Mouse (Mus musculus): ENCODE data around the gene Pcbp2. TPM values are rescaled to one million over a fixed set of nuclear protein-coding genes. Genes with fewer than 3 reads are reported as not detected.

Gene Pcbp2
- polyA plus RNA-seq, 1 experiment from 2014 or later: 194 TPM

DNA sequence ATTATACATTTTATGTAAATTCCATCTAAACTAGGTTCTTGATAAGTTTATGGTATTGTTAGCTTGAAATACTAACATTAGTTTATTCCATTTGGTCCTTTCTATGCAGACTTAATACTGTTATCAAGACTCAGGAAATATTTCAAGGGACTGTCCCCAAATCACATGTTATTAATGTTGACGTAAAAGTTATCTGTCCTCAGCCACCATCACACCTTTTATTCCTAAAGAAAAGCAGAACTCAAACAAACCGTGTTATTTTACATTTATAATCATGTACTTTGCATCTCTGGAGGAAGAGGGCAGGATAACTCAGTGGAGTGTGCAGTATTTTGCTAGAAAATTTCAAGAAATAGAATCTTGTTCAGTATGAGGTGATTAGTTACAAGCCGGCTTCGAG, 37.2 kb upstream of the Pcbp2 start:
- ATAC-seq (ENCODE audit: insufficient number of reproducible peaks, insufficient read depth, low FRiP score, low read depth): no peak
- H3K27me3 ChIP-seq (ENCODE audit: control insufficient read depth, insufficient read depth, low read length): no peaks in the 10 kb centered on the region
- no peak overlapping the region for H3K9ac ChIP-seq (ENCODE audit: low read length)
- no peak overlapping the region for H3K27ac ChIP-seq (replicated peaks in 1 of 2; ENCODE audit: control insufficient read depth in 1 of 2, insufficient read depth in 1 of 2, low read depth in 2 of 2, low read length in 2 of 2)
- peaks cover 83% of the 10 kb centered on the region for H3K36me3 ChIP-seq (ENCODE audit: control insufficient read depth, insufficient read depth, low read length)
- no peak overlapping the region for H3K4me3 ChIP-seq (ENCODE audit: control insufficient read depth in 1 of 2, insufficient read depth in 1 of 2, low read depth in 1 of 2, low read length in 2 of 2)
- no peaks in the 10 kb centered on the region for H3K9me3 ChIP-seq (ENCODE audit: control insufficient read depth, low read length)
- no peaks in the 10 kb centered on the region for H3K4me1 ChIP-seq (ENCODE audit: control insufficient read depth in 2 of 2, insufficient read depth in 2 of 2, low read length in 2 of 2)
- no peak overlapping the region for H3K4me2 ChIP-seq (ENCODE audit: low read length)
- 88% methylated on average over 4 of the region's 4 CpGs for WGBS

DNA sequence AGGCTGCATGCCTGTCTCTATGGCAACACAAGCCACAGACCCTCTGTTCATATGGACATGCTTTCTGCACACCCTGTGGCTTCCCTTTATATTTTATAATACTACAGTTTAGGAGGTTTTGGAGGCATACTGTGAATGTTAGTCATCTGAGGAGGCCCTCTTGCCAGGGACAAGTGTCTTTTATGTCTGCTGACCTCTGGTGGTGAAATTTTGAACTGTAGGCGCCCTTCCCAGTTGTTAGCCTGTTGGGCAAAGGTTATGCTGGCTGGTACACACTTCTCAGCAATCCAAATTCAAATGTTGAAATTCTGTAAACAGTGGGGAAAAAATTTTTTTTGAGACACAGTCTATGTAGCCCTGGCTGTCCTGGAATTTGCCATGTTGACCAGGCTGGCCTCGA, 27.8 kb upstream of the Pcbp2 start:
- H3K4me3 ChIP-seq (ENCODE audit: control insufficient read depth in 1 of 2, insufficient read depth in 1 of 2, low read depth in 1 of 2, low read length in 2 of 2): no peak overlapping the region
- H3K4me1 ChIP-seq (ENCODE audit: control insufficient read depth in 2 of 2, insufficient read depth in 2 of 2, low read length in 2 of 2): peaks cover 4 to 7% of the 10 kb centered on the region in 2 experiments; a peak in 1 of 4 replicates
- H3K27ac ChIP-seq (replicated peaks in 1 of 2; ENCODE audit: control insufficient read depth in 1 of 2, insufficient read depth in 1 of 2, low read depth in 2 of 2, low read length in 2 of 2): no peak overlapping the region
- no peak overlapping the region for H3K9ac ChIP-seq (ENCODE audit: low read length)
- 46% methylated on average over 2 of the region's 2 CpGs for WGBS
- no peaks in the 10 kb centered on the region for H3K9me3 ChIP-seq (ENCODE audit: control insufficient read depth, low read length)
- H3K27me3 ChIP-seq (ENCODE audit: control insufficient read depth, insufficient read depth, low read length): no peaks in the 10 kb centered on the region
- H3K4me2 ChIP-seq (ENCODE audit: low read length): no peak overlapping the region
- no peaks in the 10 kb centered on the region for H3K36me3 ChIP-seq (ENCODE audit: control insufficient read depth, insufficient read depth, low read length)
- no peak for ATAC-seq (ENCODE audit: insufficient number of reproducible peaks, insufficient read depth, low FRiP score, low read depth)

DNA sequence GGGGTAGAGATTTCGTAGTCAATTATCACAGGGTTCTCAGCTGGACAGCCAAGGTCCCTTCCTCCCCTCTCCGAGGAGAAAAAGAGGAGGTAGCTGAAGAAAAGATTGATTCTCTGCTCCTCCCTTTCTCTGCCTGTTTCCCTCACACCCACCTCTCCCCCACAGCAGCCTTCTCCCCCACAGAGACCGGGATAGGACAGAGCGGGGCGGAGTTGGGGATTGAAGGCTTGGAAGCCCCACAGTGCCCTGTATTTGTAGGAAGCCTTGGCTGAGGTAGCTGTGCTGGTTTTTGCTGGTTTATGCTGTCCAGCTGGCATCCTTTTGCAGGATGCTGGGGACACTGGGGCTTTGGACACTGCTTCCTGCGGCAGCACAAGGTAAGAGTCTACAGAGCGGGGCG, 25.2 kb upstream of the Pcbp2 start, which contains the start of gene Amhr2:
TSS of gene Amhr2 (plus strand) at position 222 of the 400 bp plus-strand sequence.
- Histone ChIP-seq H3K36me3 (ENCODE audit: control insufficient read depth, insufficient read depth, low read length) (no peaks in the 10 kb centered on the region), H3K9me3 (ENCODE audit: control insufficient read depth, low read length) (no peaks in the 10 kb centered on the region), H3K27me3 (ENCODE audit: control insufficient read depth, insufficient read depth, low read length) (no peaks in the 10 kb centered on the region), H3K4me1 (ENCODE audit: control insufficient read depth in 2 of 2, insufficient read depth in 2 of 2, low read length in 2 of 2) (peaks cover 4 to 7% of the 10 kb centered on the region in 2 experiments; a peak in 1 of 4 replicates), H3K27ac (replicated peaks in 1 of 2; ENCODE audit: control insufficient read depth in 1 of 2, insufficient read depth in 1 of 2, low read depth in 2 of 2, low read length in 2 of 2) (no peak within 1 kb of the TSS), H3K9ac (ENCODE audit: low read length) (no peak within 1 kb of the TSS), H3K4me2 (ENCODE audit: low read length) (no peak within 1 kb of the TSS), H3K4me3 (ENCODE audit: control insufficient read depth in 1 of 2, insufficient read depth in 1 of 2, low read depth in 1 of 2, low read length in 2 of 2) (no peak within 1 kb of the TSS)
- ATAC-seq (ENCODE audit: insufficient number of reproducible peaks, insufficient read depth, low FRiP score, low read depth): no peak
- 58% methylated on average over 8 of the region's 8 CpGs for WGBS

DNA sequence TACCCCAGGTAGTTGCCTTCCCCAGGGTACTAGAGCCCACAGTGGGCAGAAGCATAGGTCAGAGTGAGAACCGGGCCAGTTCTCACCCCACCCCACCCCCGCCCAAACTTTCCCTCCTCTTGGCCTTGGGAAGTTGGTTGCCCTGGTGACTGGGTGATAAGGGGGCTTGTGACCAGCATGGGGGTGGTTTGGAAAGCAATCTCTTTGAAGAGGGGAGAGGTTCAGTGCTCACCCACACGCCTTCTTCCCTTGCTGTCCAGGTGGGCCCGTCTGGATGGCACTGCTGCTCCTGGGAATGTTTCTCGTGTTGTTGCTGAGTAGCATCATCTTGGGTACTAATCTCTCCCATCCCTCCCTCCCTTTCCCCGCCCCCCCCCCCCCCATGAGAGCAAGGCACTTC, 23.9 kb upstream of the Pcbp2 start:
- peaks cover 4 to 7% of the 10 kb centered on the region in 2 experiments; a peak in 1 of 4 replicates for H3K4me1 ChIP-seq (ENCODE audit: control insufficient read depth in 2 of 2, insufficient read depth in 2 of 2, low read length in 2 of 2)
- H3K36me3 ChIP-seq (ENCODE audit: control insufficient read depth, insufficient read depth, low read length): no peaks in the 10 kb centered on the region
- no peaks in the 10 kb centered on the region for H3K9me3 ChIP-seq (ENCODE audit: control insufficient read depth, low read length)
- H3K27ac ChIP-seq (replicated peaks in 1 of 2; ENCODE audit: control insufficient read depth in 1 of 2, insufficient read depth in 1 of 2, low read depth in 2 of 2, low read length in 2 of 2): no peak overlapping the region
- 16% methylated on average over 5 of the region's 6 CpGs for WGBS
- H3K27me3 ChIP-seq (ENCODE audit: control insufficient read depth, insufficient read depth, low read length): no peaks in the 10 kb centered on the region
- ATAC-seq (ENCODE audit: insufficient number of reproducible peaks, insufficient read depth, low FRiP score, low read depth): no peak
- no peak overlapping the region for H3K4me2 ChIP-seq (ENCODE audit: low read length)
- no peak overlapping the region for H3K9ac ChIP-seq (ENCODE audit: low read length)
- H3K4me3 ChIP-seq (ENCODE audit: control insufficient read depth in 1 of 2, insufficient read depth in 1 of 2, low read depth in 1 of 2, low read length in 2 of 2): no peak overlapping the region

DNA sequence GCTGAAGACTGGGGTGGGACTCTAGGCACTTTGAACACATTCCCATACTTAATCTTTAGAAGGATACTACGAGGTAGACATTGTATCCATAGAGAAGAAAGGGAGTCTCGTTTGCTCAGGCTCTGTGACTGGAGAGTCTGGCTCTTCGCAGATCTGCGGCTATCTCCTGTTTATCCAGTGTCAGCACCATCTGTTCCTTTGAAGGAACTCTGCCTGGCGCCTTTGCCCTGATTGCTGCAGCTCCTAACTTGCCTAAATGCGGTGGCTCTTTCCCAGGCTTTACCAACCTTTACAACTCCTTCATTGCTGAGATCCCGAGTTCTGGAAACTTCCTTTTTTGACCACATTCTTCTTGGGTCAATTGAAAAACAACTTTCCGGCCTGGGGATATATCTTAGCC, 21.0 kb upstream of the Pcbp2 start:
- Histone ChIP-seq H3K4me1 (ENCODE audit: control insufficient read depth in 2 of 2, insufficient read depth in 2 of 2, low read length in 2 of 2) (peaks cover 4 to 7% of the 10 kb centered on the region in 2 experiments; a peak in 1 of 4 replicates), H3K27me3 (ENCODE audit: control insufficient read depth, insufficient read depth, low read length) (no peaks in the 10 kb centered on the region), H3K36me3 (ENCODE audit: control insufficient read depth, insufficient read depth, low read length) (no peaks in the 10 kb centered on the region), H3K4me3 (ENCODE audit: control insufficient read depth in 1 of 2, insufficient read depth in 1 of 2, low read depth in 1 of 2, low read length in 2 of 2) (no peak overlapping the region), H3K27ac (replicated peaks in 1 of 2; ENCODE audit: control insufficient read depth in 1 of 2, insufficient read depth in 1 of 2, low read depth in 2 of 2, low read length in 2 of 2) (no peak overlapping the region), H3K4me2 (ENCODE audit: low read length) (no peak overlapping the region), H3K9ac (ENCODE audit: low read length) (no peak overlapping the region), H3K9me3 (ENCODE audit: control insufficient read depth, low read length) (no peaks in the 10 kb centered on the region)
- ATAC-seq (ENCODE audit: insufficient number of reproducible peaks, insufficient read depth, low FRiP score, low read depth): no peak
- WGBS: 38% methylated on average over 8 of the region's 8 CpGs

DNA sequence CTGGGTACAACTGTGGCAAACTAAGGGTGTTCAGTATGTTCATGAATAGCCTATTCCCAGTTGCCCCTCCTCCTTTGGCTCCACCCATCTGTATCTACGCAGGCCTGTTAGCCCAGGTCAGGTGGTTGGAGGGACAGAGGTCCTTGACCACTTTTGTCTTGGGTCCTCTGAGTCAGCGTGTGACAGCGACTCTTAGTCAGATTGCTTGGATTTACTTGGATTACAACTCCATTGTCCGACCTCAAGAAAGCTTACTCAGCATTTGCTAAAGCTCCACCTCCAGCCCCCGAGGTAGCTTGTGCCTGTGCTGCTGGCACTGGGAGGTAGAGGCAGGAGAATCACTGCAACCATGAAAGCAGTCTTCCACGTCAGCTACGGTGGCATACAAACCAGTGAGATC, 19.4 kb upstream of the Pcbp2 start:
- H3K36me3 ChIP-seq (ENCODE audit: control insufficient read depth, insufficient read depth, low read length): no peaks in the 10 kb centered on the region
- no peak overlapping the region for H3K27ac ChIP-seq (replicated peaks in 1 of 2; ENCODE audit: control insufficient read depth in 1 of 2, insufficient read depth in 1 of 2, low read depth in 2 of 2, low read length in 2 of 2)
- H3K27me3 ChIP-seq (ENCODE audit: control insufficient read depth, insufficient read depth, low read length): no peaks in the 10 kb centered on the region
- WGBS: 33% methylated on average over 7 of the region's 7 CpGs
- H3K9me3 ChIP-seq (ENCODE audit: control insufficient read depth, low read length): no peaks in the 10 kb centered on the region
- ATAC-seq (ENCODE audit: insufficient number of reproducible peaks, insufficient read depth, low FRiP score, low read depth): no peak
- no peak overlapping the region for H3K4me2 ChIP-seq (ENCODE audit: low read length)
- no peak overlapping the region for H3K4me3 ChIP-seq (ENCODE audit: control insufficient read depth in 1 of 2, insufficient read depth in 1 of 2, low read depth in 1 of 2, low read length in 2 of 2)
- no peak overlapping the region for H3K9ac ChIP-seq (ENCODE audit: low read length)
- H3K4me1 ChIP-seq (ENCODE audit: control insufficient read depth in 2 of 2, insufficient read depth in 2 of 2, low read length in 2 of 2): peaks cover 4 to 6% of the 10 kb centered on the region in 2 experiments; a peak in 1 of 4 replicates

DNA sequence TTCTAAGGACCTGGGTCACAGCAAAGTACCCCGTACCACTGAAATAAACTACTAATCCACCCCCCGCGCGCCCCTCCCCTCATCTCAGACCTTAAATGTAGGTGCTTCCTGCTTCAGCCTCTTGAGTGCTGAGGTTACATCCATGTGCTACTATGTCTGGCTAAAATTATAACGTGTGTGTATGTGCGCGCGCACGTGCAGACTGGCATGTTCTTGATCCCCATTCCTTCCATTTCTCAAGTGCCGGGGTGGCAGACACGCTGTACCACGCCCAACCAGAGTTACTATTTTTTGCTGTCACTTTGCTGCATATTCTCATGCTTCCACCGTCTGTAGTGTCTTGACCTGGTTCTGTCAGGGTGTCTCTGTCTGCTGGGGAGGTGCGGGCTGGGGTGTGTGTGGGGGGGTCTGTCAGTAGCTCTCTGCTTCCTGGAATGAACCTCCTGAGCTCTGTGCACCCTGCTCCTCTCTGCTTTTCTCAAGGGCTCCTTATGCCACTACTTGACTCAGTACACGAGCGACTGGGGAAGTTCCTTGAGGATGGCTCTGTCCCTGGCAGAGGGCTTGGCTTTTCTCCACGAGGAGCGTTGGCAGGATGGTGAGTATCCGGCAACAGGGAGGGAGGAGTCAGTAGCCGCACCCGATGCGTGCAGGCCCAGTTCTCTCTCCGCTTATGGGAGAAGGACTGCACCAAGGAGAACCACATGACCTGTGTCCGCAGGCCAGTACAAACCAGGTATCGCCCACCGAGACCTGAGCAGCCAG, 18.5 kb upstream of the Pcbp2 start:
- no peak overlapping the region for H3K9ac ChIP-seq (ENCODE audit: low read length)
- no peak for ATAC-seq (ENCODE audit: insufficient number of reproducible peaks, insufficient read depth, low FRiP score, low read depth)
- WGBS: 71% methylated on average over 26 of the region's 26 CpGs
- H3K27ac ChIP-seq (replicated peaks in 1 of 2; ENCODE audit: control insufficient read depth in 1 of 2, insufficient read depth in 1 of 2, low read depth in 2 of 2, low read length in 2 of 2): no peak overlapping the region
- H3K4me1 ChIP-seq (ENCODE audit: control insufficient read depth in 2 of 2, insufficient read depth in 2 of 2, low read length in 2 of 2): no peaks in the 10 kb centered on the region; a peak in 1 of 4 replicates
- no peaks in the 10 kb centered on the region for H3K27me3 ChIP-seq (ENCODE audit: control insufficient read depth, insufficient read depth, low read length)
- no peaks in the 10 kb centered on the region for H3K36me3 ChIP-seq (ENCODE audit: control insufficient read depth, insufficient read depth, low read length)
- H3K4me3 ChIP-seq (ENCODE audit: control insufficient read depth in 1 of 2, insufficient read depth in 1 of 2, low read depth in 1 of 2, low read length in 2 of 2): no peak overlapping the region
- H3K4me2 ChIP-seq (ENCODE audit: low read length): no peak overlapping the region
- no peaks in the 10 kb centered on the region for H3K9me3 ChIP-seq (ENCODE audit: control insufficient read depth, low read length)

DNA sequence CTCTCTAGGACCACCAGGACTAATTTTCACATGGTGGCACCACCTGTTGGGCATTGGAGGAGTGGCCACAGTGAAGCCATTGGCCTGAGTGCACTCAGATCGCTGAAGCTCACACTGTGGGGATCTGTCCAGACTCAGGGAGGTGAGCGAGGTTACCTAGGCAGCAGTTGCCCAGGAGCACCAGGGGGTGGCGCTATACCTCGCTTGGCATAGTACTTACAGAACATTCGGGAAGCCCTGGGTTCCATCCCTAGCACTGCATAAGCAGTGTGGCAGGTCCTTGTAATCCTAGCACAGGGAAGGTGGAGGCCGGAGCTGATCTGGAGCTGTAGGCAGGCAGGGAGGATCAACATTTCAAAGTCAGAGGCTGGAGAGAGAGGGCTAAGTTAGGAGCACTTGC, 14.3 kb upstream of the Pcbp2 start:
- H3K9me3 ChIP-seq (ENCODE audit: control insufficient read depth, low read length): no peaks in the 10 kb centered on the region
- ATAC-seq (ENCODE audit: insufficient number of reproducible peaks, insufficient read depth, low FRiP score, low read depth): no peak
- 35% methylated on average over 6 of the region's 6 CpGs for WGBS
- H3K36me3 ChIP-seq (ENCODE audit: control insufficient read depth, insufficient read depth, low read length): no peaks in the 10 kb centered on the region
- H3K4me3 ChIP-seq (ENCODE audit: control insufficient read depth in 1 of 2, insufficient read depth in 1 of 2, low read depth in 1 of 2, low read length in 2 of 2): no peak overlapping the region
- H3K4me2 ChIP-seq (ENCODE audit: low read length): no peak overlapping the region
- H3K27me3 ChIP-seq (ENCODE audit: control insufficient read depth, insufficient read depth, low read length): no peaks in the 10 kb centered on the region
- H3K9ac ChIP-seq (ENCODE audit: low read length): no peak overlapping the region
- peaks cover 9 to 22% of the 10 kb centered on the region in 2 experiments for H3K4me1 ChIP-seq (ENCODE audit: control insufficient read depth in 2 of 2, insufficient read depth in 2 of 2, low read length in 2 of 2)
- no peak overlapping the region for H3K27ac ChIP-seq (replicated peaks in 1 of 2; ENCODE audit: control insufficient read depth in 1 of 2, insufficient read depth in 1 of 2, low read depth in 2 of 2, low read length in 2 of 2)
